Mouse (Mus musculus) brain, embryonic 14.5 days (tissue): ENCODE data around the gene Kcnc3. TPM values are rescaled to one million over a fixed set of nuclear protein-coding genes. Genes with fewer than 3 reads are reported as not detected.

Source experiments
- DNase-seq: peaks from one replicate; pipeline ENCODE4 v3.0.0-alpha.2; 2011; ENCODE audit warnings: low read depth
- CTCF ChIP-seq: fragments of 200-500 bp; IDR thresholded peaks from 2 replicates; pipeline ENCODE4 v1.5.1; 2012; ENCODE audit warnings: inconsistent platforms, mild to moderate bottlenecking, moderate library complexity, borderline replicate concordance; ENCODE audit not compliant: insufficient read depth, insufficient read length; ENCODE audit errors: extremely low read depth
- POLR2A ChIP-seq: fragments of 200-500 bp; IDR thresholded peaks from 2 replicates; pipeline ENCODE4 v1.6.1; 2012; ENCODE audit warnings: mild to moderate bottlenecking, inconsistent platforms, borderline replicate concordance; ENCODE audit not compliant: poor library complexity, insufficient read depth, insufficient read length, severe bottlenecking; ENCODE audit errors: extremely low read depth
- polyA plus RNA-seq: library from polyadenylated mRNA; depleted of rRNA; stranded (reverse); fragments of >200 nt; gene quantifications from 2 replicates; pipeline ENCODE4 v1.2.3, GENCODE M21; 2012

The Kcnc3 gene
- polyA plus RNA-seq, 1 experiment = 27.2 TPM

- DNase-seq = no peak
- TF ChIP-seq POLR2A (no peak), CTCF (no peak)
Observed at GRCm38 (mm10) chr7:44624828-44625227, 34.4 kb downstream of the Kcnc3 start.

- no peak for TF ChIP-seq CTCF
- TF ChIP-seq POLR2A = no peak
- DNase-seq = no peak
Observed at GRCm38 (mm10) chr7:44625241-44626067, 35.0 kb downstream of the Kcnc3 start.

GRCm38 (mm10) chr7:44626068-44626385, 35.6 kb downstream of the Kcnc3 start:
- no peak for TF ChIP-seq POLR2A
- TF ChIP-seq CTCF = no peak
- no peak for DNase-seq

- TF ChIP-seq POLR2A = no peak
- no peak for TF ChIP-seq CTCF
- DNase-seq = no peak
Observed at GRCm38 (mm10) chr7:44626966-44627365, 36.5 kb downstream of the Kcnc3 start.

GRCm38 (mm10) chr7:44628402-44629034, 38.1 kb downstream of the Kcnc3 start:
- TF ChIP-seq CTCF = no peak
- no peak for TF ChIP-seq POLR2A
- no peak for DNase-seq

- TF ChIP-seq CTCF (no peak), POLR2A (no peak)
- DNase-seq = no peak
Observed at GRCm38 (mm10) chr7:44630437-44630836, 40.0 kb downstream of the Kcnc3 start.

GRCm38 (mm10) chr7:44632676-44633075, 42.2 kb downstream of the Kcnc3 start:
- no peak for DNase-seq
- no peak for TF ChIP-seq POLR2A
- TF ChIP-seq CTCF = no peak

- DNase-seq = no peak
- TF ChIP-seq POLR2A = no peak
- peak; percentile 44; the same call in 1 of the 2 replicates for TF ChIP-seq CTCF
Observed at GRCm38 (mm10) chr7:44633407-44633806, 42.9 kb downstream of the Kcnc3 start.

GRCm38 (mm10) chr7:44636684-44637083, 46.2 kb downstream of the Kcnc3 start:
- no peak for DNase-seq
- TF ChIP-seq POLR2A (no peak), CTCF (no peak)

- TF ChIP-seq CTCF (no peak), POLR2A (no peak)
- DNase-seq = no peak
Observed at GRCm38 (mm10) chr7:44638663-44639062, 48.2 kb downstream of the Kcnc3 start.

GRCm38 (mm10) chr7:44640843-44641605, 50.6 kb downstream of the Kcnc3 start:
- DNase-seq = no peak
- TF ChIP-seq POLR2A = no peak
- no peak for TF ChIP-seq CTCF
